Mouse (Mus musculus) ES-Bruce4 (cell line): Measurements from ENCODE around the gene Ccnc.

ENCODE experiments used
- EP300 ChIP-seq: IDR thresholded peaks from 2 replicates; pipeline ENCODE4 v1.6.1; 2011; ENCODE audit warnings: low read depth, low read length; ENCODE audit not compliant: insufficient read depth
- POLR2A ChIP-seq: IDR thresholded peaks from one replicate; pipeline ENCODE4 v1.8.1; 2011; ENCODE audit warnings: low read length; ENCODE audit not compliant: insufficient read depth

- TF ChIP-seq POLR2A (no peak), EP300 (no peak)
Measured at GRCm38 (mm10) chr4:21788903-21789302, 61.4 kb downstream of the Ccnc start.
